Mouse (Mus musculus): ENCODE data around the gene Nxf7. TPM values are rescaled to one million over a fixed set of nuclear protein-coding genes. Genes with fewer than 3 reads are reported as not detected.
"Not testable (repeated sequence)": the region's sequence is repeated elsewhere in the genome, so short reads cannot be mapped to it uniquely, and the experiment has no call there.

Gene Nxf7
- polyA plus RNA-seq (2015; fragmentation: Nextera tagmentation; extraction: Ambion mirVana) = not detected in 2 replicates

GRCm38 (mm10) chrX:135598677-135599076 lies at the start of gene Nxf7:
Nxf7 (minus strand) TSS chrX:135598777.
- H3K4me2 ChIP-seq = no peak within 1 kb of the TSS
- H3K36me3 ChIP-seq = no peaks in the 10 kb centered on the region
- 83% methylated on average over 2 of the region's 2 CpGs for whole genome bisulfite sequencing

GRCm38 (mm10) chrX:135627605-135628004 lies 29.0 kb upstream of the Nxf7 start, which contains the start of gene Prame:
Prame (minus strand) TSS chrX:135627705.
- Histone ChIP-seq H3K9me3 (no peaks in the 10 kb centered on the region), H3K27me3 (no peaks in the 10 kb centered on the region), H3K36me3 (no peaks in the 10 kb centered on the region), H3K4me1 (no peaks in the 10 kb centered on the region), H3K4me2 (no peak within 1 kb of the TSS), H3K4me3 (no peak within 1 kb of the TSS), H3K9ac (no peak within 1 kb of the TSS), H3K27ac (no peak within 1 kb of the TSS)
- 88% methylated on average over 11 of the region's 11 CpGs for WGBS
- ATAC-seq (ENCODE audit: borderline replicate concordance, extremely low read depth, low FRiP score, low TSS enrichment) = no peak

More at GRCm38 (mm10) chrX:135598677-135599076, at the start of gene Nxf7:
- no peak within 1 kb of the TSS for H3K4me3 ChIP-seq
- no peak within 1 kb of the TSS for H3K27ac ChIP-seq
- 0 out of 2 replicates have a peak, but pooled peaks cover 4% of the 10 kb centered on the region for H3K9me3 ChIP-seq
- no peaks in the 10 kb centered on the region for H3K27me3 ChIP-seq
- H3K4me1 ChIP-seq = no peaks in the 10 kb centered on the region
- no peak within 1 kb of the TSS for H3K9ac ChIP-seq
- no peak for ATAC-seq (ENCODE audit: borderline replicate concordance, extremely low read depth, low FRiP score, low TSS enrichment)

GRCm38 (mm10) chrX:135601298-135602029 lies 2.9 kb upstream of the Nxf7 start:
- H3K4me3 ChIP-seq; H3K27me3 ChIP-seq; H3K4me1 ChIP-seq; H3K4me2 ChIP-seq; H3K36me3 ChIP-seq; H3K9ac ChIP-seq; ATAC-seq (ENCODE audit: borderline replicate concordance, extremely low read depth, low FRiP score, low TSS enrichment); H3K9me3 ChIP-seq; H3K27ac ChIP-seq: not testable (repeated sequence)
- 61% methylated on average over 3 of the region's 3 CpGs for WGBS

- H3K4me2 ChIP-seq = no peak overlapping the region
- WGBS = 71% methylated on average over 13 of the region's 13 CpGs
These were observed 481 bp downstream of the Nxf7 start for GRCm38 (mm10) chrX:135598096-135598495.

GRCm38 (mm10) chrX:135576412-135576811 lies 22.2 kb downstream of the Nxf7 start:
- Histone ChIP-seq H3K4me2 (no peak overlapping the region), H3K9me3 (no peaks in the 10 kb centered on the region), H3K4me3 (no peak overlapping the region), H3K36me3 (no peaks in the 10 kb centered on the region), H3K9ac (no peak overlapping the region), H3K27ac (no peak overlapping the region), H3K4me1 (no peaks in the 10 kb centered on the region), H3K27me3 (no peaks in the 10 kb centered on the region)
- 70% methylated on average over 1 of the region's 1 CpGs for WGBS
- no peak for ATAC-seq (ENCODE audit: borderline replicate concordance, extremely low read depth, low FRiP score, low TSS enrichment)

More at GRCm38 (mm10) chrX:135598096-135598495, 481 bp downstream of the Nxf7 start:
- no peak for ATAC-seq (ENCODE audit: borderline replicate concordance, extremely low read depth, low FRiP score, low TSS enrichment)
- no peak overlapping the region for H3K4me3 ChIP-seq
- H3K36me3 ChIP-seq = no peaks in the 10 kb centered on the region
- H3K9me3 ChIP-seq = 0 out of 2 replicates have a peak, but pooled peaks cover 4% of the 10 kb centered on the region
- H3K9ac ChIP-seq = no peak overlapping the region
- H3K27me3 ChIP-seq = no peaks in the 10 kb centered on the region
- H3K4me1 ChIP-seq = no peaks in the 10 kb centered on the region
- H3K27ac ChIP-seq = no peak overlapping the region

GRCm38 (mm10) chrX:135574958-135575628 lies 23.5 kb downstream of the Nxf7 start:
- not testable (repeated sequence) for H3K9ac ChIP-seq; H3K27ac ChIP-seq; H3K4me2 ChIP-seq; H3K36me3 ChIP-seq; H3K4me3 ChIP-seq; H3K9me3 ChIP-seq; H3K4me1 ChIP-seq; ATAC-seq (ENCODE audit: borderline replicate concordance, extremely low read depth, low FRiP score, low TSS enrichment); H3K27me3 ChIP-seq
- WGBS = 55% methylated on average over 9 of the region's 9 CpGs

GRCm38 (mm10) chrX:135574261-135574957 lies 24.2 kb downstream of the Nxf7 start:
- H3K9me3 ChIP-seq, H3K27ac ChIP-seq, H3K4me3 ChIP-seq, H3K4me2 ChIP-seq, H3K36me3 ChIP-seq, H3K9ac ChIP-seq, H3K4me1 ChIP-seq, H3K27me3 ChIP-seq: not testable (repeated sequence)
- ATAC-seq (ENCODE audit: borderline replicate concordance, extremely low read depth, low FRiP score, low TSS enrichment) = peak; percentile 85
- 21% methylated on average over 8 of the region's 8 CpGs for WGBS

- not testable (repeated sequence) for H3K4me2 ChIP-seq, H3K36me3 ChIP-seq, H3K9ac ChIP-seq, H3K4me1 ChIP-seq, H3K27ac ChIP-seq, H3K9me3 ChIP-seq, H3K27me3 ChIP-seq, H3K4me3 ChIP-seq
- 11% methylated on average over 1 of the region's 2 CpGs for WGBS
- peak; percentile 46; the same call in 1 of the 2 replicates for ATAC-seq (ENCODE audit: borderline replicate concordance, extremely low read depth, low FRiP score, low TSS enrichment)
These were observed 29.1 kb downstream of the Nxf7 start for GRCm38 (mm10) chrX:135569467-135569866.

GRCm38 (mm10) chrX:135564934-135565333 lies 33.6 kb downstream of the Nxf7 start:
- not testable (repeated sequence) for H3K9ac ChIP-seq; H3K4me3 ChIP-seq; ATAC-seq (ENCODE audit: borderline replicate concordance, extremely low read depth, low FRiP score, low TSS enrichment); H3K36me3 ChIP-seq; H3K4me2 ChIP-seq; H3K27me3 ChIP-seq; H3K27ac ChIP-seq; H3K4me1 ChIP-seq; H3K9me3 ChIP-seq
- 43% methylated on average over 4 of the region's 4 CpGs for WGBS

GRCm38 (mm10) chrX:135562841-135563240 lies 35.7 kb downstream of the Nxf7 start:
- Histone ChIP-seq H3K9me3 (no peaks in the 10 kb centered on the region), H3K9ac (no peak overlapping the region), H3K4me2 (no peak overlapping the region), H3K27ac (no peak overlapping the region), H3K4me1 (no peaks in the 10 kb centered on the region), H3K4me3 (no peak overlapping the region), H3K27me3 (no peaks in the 10 kb centered on the region), H3K36me3 (no peaks in the 10 kb centered on the region)
- no peak for ATAC-seq (ENCODE audit: borderline replicate concordance, extremely low read depth, low FRiP score, low TSS enrichment)
- WGBS = 22% methylated on average over 2 of the region's 2 CpGs

- H3K4me2 ChIP-seq; H3K27me3 ChIP-seq; H3K4me1 ChIP-seq; H3K27ac ChIP-seq; H3K9me3 ChIP-seq; H3K36me3 ChIP-seq; H3K4me3 ChIP-seq; ATAC-seq (ENCODE audit: borderline replicate concordance, extremely low read depth, low FRiP score, low TSS enrichment); H3K9ac ChIP-seq: not testable (repeated sequence)
- 32% methylated on average over 2 of the region's 2 CpGs for WGBS
These were observed 36.9 kb downstream of the Nxf7 start for GRCm38 (mm10) chrX:135561693-135562092.

GRCm38 (mm10) chrX:135560933-135561332 lies 37.6 kb downstream of the Nxf7 start:
- not testable (repeated sequence) for H3K4me2 ChIP-seq; H3K9me3 ChIP-seq; H3K27ac ChIP-seq; H3K4me1 ChIP-seq; ATAC-seq (ENCODE audit: borderline replicate concordance, extremely low read depth, low FRiP score, low TSS enrichment); H3K9ac ChIP-seq; H3K36me3 ChIP-seq; H3K27me3 ChIP-seq; H3K4me3 ChIP-seq
- 16% methylated on average over 4 of the region's 4 CpGs for WGBS

All from lung, embryonic 15.5 days (tissue).